Mouse (Mus musculus) CH12.LX (cell line): ENCODE measurements at regions not wholly inside any gene's neighbourhood (a gene's known extent, or its start where the extent isn't known, plus 50 kb on each side); places are given as distances from the start of the nearest gene placed in this dataset.

Source experiments
- CHD2 ChIP-seq: IDR thresholded peaks from 2 replicates; pipeline ENCODE4 v1.6.1; 2011; ENCODE audit warnings: low read length, improper control_type of control experiment
- CTCF ChIP-seq, 2 experiments: IDR thresholded peaks in 1 of 2; conservative IDR thresholded peaks in 1 of 2; 2 replicates each; pipeline ENCODE4 v1.5.1; 2011 to 2012; ENCODE audit warnings: low read depth in 2 of 2, low read length in 2 of 2, improper control_type of control experiment in 1 of 2, inconsistent platforms in 1 of 2, mild to moderate bottlenecking in 1 of 2, moderate library complexity in 1 of 2
- EP300 ChIP-seq: IDR thresholded peaks from 2 replicates; pipeline ENCODE4 v1.6.1; 2011; ENCODE audit warnings: low read length, improper control_type of control experiment
- MAFK ChIP-seq: IDR thresholded peaks from 2 replicates; pipeline ENCODE4 v1.6.1; 2011; ENCODE audit warnings: low read length, improper control_type of control experiment; ENCODE audit not compliant: insufficient replicate concordance
- POLR2A ChIP-seq: IDR thresholded peaks from 2 replicates; pipeline ENCODE4 v1.6.1; 2011; ENCODE audit warnings: low read depth, mild to moderate bottlenecking, improper control_type of control experiment, low read length
- UBTF ChIP-seq: IDR thresholded peaks from 2 replicates; pipeline ENCODE4 v1.6.1; 2012; ENCODE audit warnings: low read depth, mild to moderate bottlenecking, inconsistent platforms, low read length, improper control_type of control experiment, moderate library complexity
- USF2 ChIP-seq: conservative IDR thresholded peaks from 2 replicates; pipeline ENCODE4 v1.6.1; 2011; ENCODE audit warnings: low read depth, low read length, improper control_type of control experiment

GRCm38 (mm10) chr4:35373213-35373860 is 147.4 kb upstream of the C9orf72 start:
- TF ChIP-seq USF2 (no peak), MAFK (no peak), EP300 (no peak), POLR2A (no peak), CTCF (conservative IDR thresholded peaks at IDR 0.05 in 1 of 2, IDR thresholded peaks at IDR 0.05 in 1 of 2; ENCODE audit: low read depth in 2 of 2, low read length in 2 of 2) (no peak), UBTF (no peak), CHD2 (no peak)
